Mouse (Mus musculus) forebrain, embryonic 14.5 days (tissue): ENCODE results near the gene Ginm1. TPM values are rescaled to one million over a fixed set of nuclear protein-coding genes. Genes with fewer than 3 reads are reported as not detected.
"Not testable (repeated sequence)": the region's sequence is repeated elsewhere in the genome, so short reads cannot be mapped to it uniquely, and the experiment has no call there.

ENCODE experiments used
- ATAC-seq: fragments of 200-750 bp; cut with Nextera tagmentation; 2 replicates; pipeline ENCODE4 v1.8.0; 2017; ENCODE audit warnings: mild to moderate bottlenecking, moderate library complexity
- DNase-seq: peaks from one replicate; pipeline ENCODE4 v3.0.0-alpha.2; 2015; ENCODE audit warnings: low spot score
- H3K27ac ChIP-seq: fragments of 300-500 bp; sonication (generic); 2 replicates; pipeline ENCODE4 v1.5.1; 2014; ENCODE audit warnings: low read depth, mild to moderate bottlenecking, control low read depth, low read length, moderate library complexity
- H3K27me3 ChIP-seq: fragments of 300-500 bp; sonication (generic); replicated peaks from 2 replicates; pipeline ENCODE4 v1.6.1; 2014; ENCODE audit warnings: low read length, control low read depth, mixed read lengths; ENCODE audit not compliant: control insufficient read depth, insufficient read depth
- H3K36me3 ChIP-seq: fragments of 300-500 bp; sonication (generic); 2 replicates; pipeline ENCODE4 v1.6.1; 2014; ENCODE audit warnings: low read length, control low read depth; ENCODE audit not compliant: control insufficient read depth, insufficient read depth
- H3K4me1 ChIP-seq: fragments of 300-500 bp; sonication (generic); 2 replicates; pipeline ENCODE4 v1.6.1; 2014; ENCODE audit warnings: antibody characterized with exemption, low read length, control low read depth; ENCODE audit not compliant: control insufficient read depth, insufficient read depth
- H3K4me2 ChIP-seq: fragments of 300-500 bp; sonication (generic); 2 replicates; pipeline ENCODE4 v1.6.1; 2014; ENCODE audit warnings: mild to moderate bottlenecking, control low read depth, low read length
- H3K4me3 ChIP-seq: fragments of 300-500 bp; sonication (generic); 2 replicates; pipeline ENCODE4 v1.5.1; 2014; ENCODE audit warnings: low read depth, low read length, control low read depth
- H3K9ac ChIP-seq: fragments of 300-500 bp; sonication (generic); 2 replicates; pipeline ENCODE4 v1.6.1; 2014; ENCODE audit warnings: mild to moderate bottlenecking, low read length, control low read depth, moderate library complexity
- H3K9me3 ChIP-seq: fragments of 300-500 bp; sonication (generic); replicated peaks from 2 replicates; pipeline ENCODE4 v1.6.1; 2016; ENCODE audit warnings: low read length, control low read depth, mixed read lengths; ENCODE audit not compliant: control insufficient read depth
- WGBS: fragments of 180-500 bp; shearing (Covaris S2); extraction: QIAGEN DNeasy Blood & Tissue Kit; methylation state at CpG from one replicate; pipeline ENCODE4 v1.1.7; 2014; 5-methylcytosine and 5-hydroxymethylcytosine counted together
- microRNA-seq: library from miRNA; unstranded; fragments of <30 nt; microRNA quantifications from one replicate; pipeline ENCODE4, GENCODE M21; 2016
- polyA plus RNA-seq: library from polyadenylated mRNA; unstranded; fragments of >200 nt; fragmentation: Nextera tagmentation; extraction: Ambion mirVana; gene quantifications from 2 replicates; pipeline ENCODE4 v1.2.1, GENCODE M21; 2014

The Ginm1 gene
- polyA plus RNA-seq, 1 experiment from 2014 or later = 54.2 TPM

- H3K4me2 ChIP-seq, H3K27me3 ChIP-seq, H3K27ac ChIP-seq, DNase-seq, H3K4me1 ChIP-seq, ATAC-seq, H3K4me3 ChIP-seq, H3K9me3 ChIP-seq, H3K9ac ChIP-seq: not testable (repeated sequence)
- H3K36me3 ChIP-seq = peaks cover 55% of the 10 kb centered on the region
- 97% methylated on average over 6 of the region's 6 CpGs for WGBS
Observed at GRCm38 (mm10) chr10:7745528-7745927, 47.1 kb downstream of the Ginm1 start.

- Histone ChIP-seq H3K4me3 (no peak overlapping the region), H3K9me3 (no peaks in the 10 kb centered on the region), H3K36me3 (peaks cover 12% of the 10 kb centered on the region), H3K4me1 (no peaks in the 10 kb centered on the region), H3K27ac (no peak overlapping the region), H3K4me2 (no peak overlapping the region), H3K27me3 (no peaks in the 10 kb centered on the region), H3K9ac (no peak overlapping the region)
- DNase-seq (no peak), ATAC-seq (no peak)
- 76% methylated on average over 3 of the region's 3 CpGs for WGBS
Observed at GRCm38 (mm10) chr10:7737914-7738313, 54.7 kb downstream of the Ginm1 start.

DNA sequence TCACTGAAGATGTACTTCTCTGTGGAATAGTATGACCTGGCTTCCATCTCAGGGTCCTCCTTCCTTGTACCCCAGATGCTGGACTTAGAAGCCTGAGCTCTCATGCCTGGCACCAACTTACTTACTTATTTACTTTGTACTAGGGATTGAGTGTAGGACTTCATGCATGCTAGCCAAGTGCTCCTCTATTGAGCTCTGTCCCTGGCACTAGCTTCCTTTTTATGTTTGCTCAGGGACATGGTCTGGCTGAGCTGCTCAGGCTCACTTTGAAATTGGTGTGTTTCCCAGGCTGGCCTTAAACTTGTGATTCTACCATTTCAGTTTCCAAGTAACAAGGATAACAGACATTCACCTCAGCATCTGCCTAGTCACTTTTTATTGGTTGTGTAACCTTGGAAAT, 55.5 kb downstream of the Ginm1 start:
- Histone ChIP-seq H3K27ac (no peak overlapping the region), H3K36me3 (peaks cover 8% of the 10 kb centered on the region), H3K9me3 (no peaks in the 10 kb centered on the region), H3K4me3 (no peak overlapping the region), H3K4me1 (no peaks in the 10 kb centered on the region), H3K4me2 (no peak overlapping the region), H3K9ac (no peak overlapping the region), H3K27me3 (no peaks in the 10 kb centered on the region)
- no peak for ATAC-seq
- no peak for DNase-seq

DNA sequence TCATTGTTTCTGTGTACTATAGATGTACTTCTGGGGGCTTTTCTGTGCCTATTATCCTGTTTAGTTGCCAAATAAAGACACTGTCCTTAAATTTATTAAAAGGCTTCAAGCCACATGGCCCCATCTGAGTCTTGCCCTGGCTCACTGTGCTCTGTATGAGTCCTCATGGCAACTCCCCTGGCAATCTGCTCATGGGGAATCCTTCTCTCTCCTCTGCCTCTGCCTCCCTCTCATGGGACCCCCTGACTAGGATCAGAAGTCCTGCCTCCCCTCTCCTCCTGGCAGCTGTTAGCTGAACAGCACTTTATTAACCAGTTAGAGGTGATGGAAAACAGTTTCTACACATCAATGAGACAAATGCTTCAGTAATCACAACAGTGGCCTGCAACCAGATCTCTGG, 61.0 kb downstream of the Ginm1 start:
- H3K4me2 ChIP-seq = no peak overlapping the region
- ATAC-seq = no peak
- H3K4me1 ChIP-seq = no peaks in the 10 kb centered on the region
- no peaks in the 10 kb centered on the region for H3K36me3 ChIP-seq
- H3K9me3 ChIP-seq = no peaks in the 10 kb centered on the region
- H3K9ac ChIP-seq = no peak overlapping the region
- no peak overlapping the region for H3K4me3 ChIP-seq
- no peaks in the 10 kb centered on the region for H3K27me3 ChIP-seq
- H3K27ac ChIP-seq = no peak overlapping the region
- no peak for DNase-seq

DNA sequence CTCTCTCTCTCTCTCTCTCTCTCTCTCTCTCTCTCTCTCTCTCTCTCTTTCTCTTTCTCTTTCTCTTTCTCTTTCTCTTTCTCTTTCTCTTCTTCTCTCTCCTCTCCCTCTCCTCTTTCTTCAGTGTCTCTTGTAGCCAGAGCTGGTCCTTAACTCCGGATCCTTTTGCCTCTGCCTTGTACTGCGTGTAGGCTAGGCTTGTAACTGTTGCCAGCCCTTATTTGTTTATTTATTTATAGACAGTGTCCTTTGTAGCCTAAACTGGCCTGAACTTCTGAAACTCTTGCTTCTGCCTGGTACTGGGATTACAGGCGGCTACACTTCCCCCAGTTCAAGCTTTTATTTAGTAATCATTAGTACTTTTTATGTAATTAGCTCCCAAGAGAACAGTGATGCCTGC, 65.6 kb downstream of the Ginm1 start:
- Histone ChIP-seq H3K4me2 (peak overlapping the region; percentile 89), H3K4me1 (no peaks in the 10 kb centered on the region), H3K27ac (no peak overlapping the region), H3K4me3 (peak overlapping the region; percentile 81; the same call in 1 of the 2 replicates), H3K9ac (peak overlapping the region; percentile 30; the same call in 1 of the 2 replicates), H3K36me3 (no peaks in the 10 kb centered on the region), H3K27me3 (no peaks in the 10 kb centered on the region), H3K9me3 (no peaks in the 10 kb centered on the region)
- ATAC-seq (no peak), DNase-seq (no peak)
- WGBS = 27% methylated on average over 3 of the region's 3 CpGs

DNA sequence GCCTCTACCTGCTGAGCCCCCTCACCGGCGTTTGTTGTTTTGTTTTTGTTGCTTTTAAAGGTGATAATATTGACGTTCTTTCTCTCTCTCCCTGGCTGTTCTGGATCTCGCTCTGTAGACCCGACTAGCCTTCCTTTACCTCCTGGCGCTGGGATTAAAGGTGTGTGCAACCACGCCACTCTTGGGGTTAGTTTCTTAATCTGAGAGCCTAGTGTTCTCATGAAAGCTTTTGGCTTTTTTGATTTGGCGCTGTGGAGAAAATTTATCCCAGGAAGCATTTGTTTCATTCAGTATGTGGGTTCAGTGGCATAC, 66.2 kb downstream of the Ginm1 start:
- ATAC-seq (no peak), DNase-seq (no peak)
- Histone ChIP-seq H3K4me2 (peak overlapping the region; percentile 89), H3K9me3 (no peaks in the 10 kb centered on the region), H3K4me1 (no peaks in the 10 kb centered on the region), H3K27me3 (no peaks in the 10 kb centered on the region), H3K27ac (no peak overlapping the region), H3K9ac (peak overlapping the region; percentile 77), H3K4me3 (peak overlapping the region; percentile 81), H3K36me3 (no peaks in the 10 kb centered on the region)
- 0% methylated on average over 8 of the region's 8 CpGs for WGBS

DNA sequence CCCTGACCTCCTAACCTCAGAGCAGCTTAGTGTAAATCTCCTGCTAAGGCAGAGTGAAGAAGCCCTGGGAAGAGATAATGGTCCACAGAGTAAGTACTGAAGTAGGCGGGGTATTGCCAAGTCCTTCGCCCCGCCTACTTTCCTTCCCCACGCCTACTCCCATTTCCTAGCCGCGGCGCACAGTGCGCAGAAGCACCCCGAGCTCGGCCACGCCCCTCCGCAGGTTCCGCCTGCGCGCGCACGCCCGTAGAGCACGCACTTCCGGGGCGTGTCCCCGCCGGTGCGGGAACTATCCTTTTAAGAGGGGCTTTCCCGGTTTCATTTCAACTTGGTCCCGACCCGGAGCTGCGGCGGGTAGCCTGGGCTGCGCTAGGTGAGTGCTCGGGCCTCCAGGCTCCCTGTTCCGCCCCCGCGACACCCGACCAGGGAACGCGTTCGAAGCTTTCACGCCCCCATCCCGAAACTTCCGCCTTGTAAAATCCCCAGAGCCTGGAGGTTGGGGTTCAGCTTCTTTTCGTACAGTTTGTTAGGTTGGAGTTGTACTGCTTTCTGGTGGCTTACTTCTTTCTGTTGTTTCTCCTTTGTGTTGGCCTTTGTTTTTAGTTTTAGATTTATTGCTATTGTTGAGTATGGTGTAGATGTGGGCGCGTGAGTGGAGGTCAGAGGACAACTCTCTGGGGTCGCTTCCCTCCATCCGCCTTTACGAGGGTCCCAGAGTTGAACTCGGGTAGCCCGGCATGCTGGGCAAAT, 66.7 kb downstream of the Ginm1 start, which contains the start of gene Katna1:
Gene Katna1 (plus strand): TSS at position 250 of the 750 bp plus-strand sequence.
- no peaks in the 10 kb centered on the region for H3K27me3 ChIP-seq
- no peaks in the 10 kb centered on the region for H3K36me3 ChIP-seq
- DNase-seq = peak; percentile 96
- peak within 1 kb of the TSS; percentile 77 for H3K9ac ChIP-seq
- H3K9me3 ChIP-seq = no peaks in the 10 kb centered on the region
- no peaks in the 10 kb centered on the region for H3K4me1 ChIP-seq
- WGBS = under 1% methylated on average over 49 of the region's 49 CpGs
- ATAC-seq = peak; percentile 99
- H3K4me3 ChIP-seq = peak within 1 kb of the TSS; percentile 81
- H3K27ac ChIP-seq = no peak within 1 kb of the TSS
- peak within 1 kb of the TSS; percentile 89 for H3K4me2 ChIP-seq

Small RNA genes within 50 kb of the gene (microRNA-seq; reads per million reads assigned to microRNA genes)
- gene Mir5104 = 1.3 reads per million, percentile 3 among the genes with 10 or more reads in this experiment

Other genes with a start within 250 kb of the Ginm1 start
- gene Lrp11, start 203.0 kb downstream of the Ginm1 start, polyA plus RNA-seq = 29.0 and 36.8 TPM in 2 replicates
- 43.2 and 46.7 TPM in 2 replicates for gene Nup43, start 125.3 kb downstream of the Ginm1 start, polyA plus RNA-seq
- gene Pcmt1, start 111.7 kb downstream of the Ginm1 start, polyA plus RNA-seq = 171 and 172 TPM in 2 replicates
- 12.8 and 13.7 TPM in 2 replicates for gene Lats1, start 111.6 kb downstream of the Ginm1 start, polyA plus RNA-seq
- 45.2 and 45.9 TPM in 2 replicates for gene Katna1, start 66.8 kb downstream of the Ginm1 start, polyA plus RNA-seq
- gene Ppil4, start 67 bp upstream of the Ginm1 start, polyA plus RNA-seq = 47.6 and 53.7 TPM in 2 replicates
- gene Zc3h12d, start 39.6 kb upstream of the Ginm1 start, polyA plus RNA-seq = 0.05 TPM in 1 of 2 replicates, not detected in the other
- 19.1 and 19.4 TPM in 2 replicates for gene Tab2, start 163.4 kb upstream of the Ginm1 start, polyA plus RNA-seq